Mouse (Mus musculus) telencephalon, adult 2 months (tissue): ENCODE measurements around the gene Thtpa.

Experiments
- DNase-seq: peaks from one replicate; pipeline ENCODE4 v3.0.0-alpha.2; 2011; ENCODE audit warnings: low read depth, low spot score

The Thtpa gene

GRCm38 (mm10) chr14:55077481-55078365, 16.9 kb upstream of the Thtpa start:
- DNase-seq, result no peak

GRCm38 (mm10) chr14:55078366-55078989, 16.1 kb upstream of the Thtpa start:
- DNase-seq, result no peak

- no peak for DNase-seq
These were observed 15.2 kb upstream of the Thtpa start for GRCm38 (mm10) chr14:55079214-55079970.

- DNase-seq, result no peak
These were observed 13.5 kb upstream of the Thtpa start for GRCm38 (mm10) chr14:55081105-55081504.

- no peak for DNase-seq
These were observed 11.1 kb upstream of the Thtpa start for GRCm38 (mm10) chr14:55083481-55083880.

GRCm38 (mm10) chr14:55085324-55086008, 9.1 kb upstream of the Thtpa start:
- no peak for DNase-seq

GRCm38 (mm10) chr14:55086009-55086514, 8.5 kb upstream of the Thtpa start:
- no peak for DNase-seq

- DNase-seq, result peak; percentile 78
These were observed 5.2 kb upstream of the Thtpa start for GRCm38 (mm10) chr14:55089199-55089947.

- no peak for DNase-seq
These were observed 3.2 kb upstream of the Thtpa start for GRCm38 (mm10) chr14:55091209-55091865.

- DNase-seq, result peak; percentile 92
These were observed 2.5 kb upstream of the Thtpa start, which contains the start of gene Zfhx2 for GRCm38 (mm10) chr14:55092011-55092577. Gene Zfhx2, minus strand, starts transcription at chr14:55092324.

GRCm38 (mm10) chr14:55093927-55094326, 657 bp upstream of the Thtpa start:
- no peak for DNase-seq

- no peak for DNase-seq
These were observed 679 bp downstream of the Thtpa start for GRCm38 (mm10) chr14:55095263-55095662.

GRCm38 (mm10) chr14:55095671-55096070, 1.1 kb downstream of the Thtpa start:
- no peak for DNase-seq

- DNase-seq, result no peak
These were observed 2.0 kb downstream of the Thtpa start for GRCm38 (mm10) chr14:55096573-55097087.

GRCm38 (mm10) chr14:55097646-55098045, 3.1 kb downstream of the Thtpa start:
- no peak for DNase-seq

GRCm38 (mm10) chr14:55098067-55098466, 3.5 kb downstream of the Thtpa start:
- DNase-seq, result no peak

GRCm38 (mm10) chr14:55101592-55101991, 7.0 kb downstream of the Thtpa start:
- no peak for DNase-seq

- DNase-seq, result no peak
These were observed 7.7 kb downstream of the Thtpa start for GRCm38 (mm10) chr14:55102253-55102785.

- no peak for DNase-seq
These were observed 9.8 kb downstream of the Thtpa start for GRCm38 (mm10) chr14:55104365-55104764.
